Mouse (Mus musculus) layer of hippocampus, postnatal 36 days (tissue): ENCODE results near the gene Ssbp3. TPM values are rescaled to one million over a fixed set of nuclear protein-coding genes. Genes with fewer than 3 reads are reported as not detected.

Source experiments
- DNase-seq, 2 experiments: peaks; one replicate each; pipeline ENCODE4 v3.0.0; 2022
- total RNA-seq, 2 experiments: library from RNA; stranded (reverse); gene quantifications; 2 replicates each; pipeline ENCODE4 v1.2.3; 2021

Ssbp3 gene
- total RNA-seq, 2 experiments from 2014 or later, result 144 to 163 TPM

GRCm38 (mm10) chr4:107012005-107012478 is 101.5 kb downstream of the Ssbp3 start:
- no peak for DNase-seq

- DNase-seq, result no peak
Measured at GRCm38 (mm10) chr4:107012574-107012973, 102.1 kb downstream of the Ssbp3 start.

- no peak for DNase-seq
Measured at GRCm38 (mm10) chr4:107013119-107013816, 102.8 kb downstream of the Ssbp3 start.

GRCm38 (mm10) chr4:107013817-107014260 is 103.3 kb downstream of the Ssbp3 start:
- DNase-seq, result no peak

- no peak for DNase-seq
Measured at GRCm38 (mm10) chr4:107015971-107016511, 105.5 kb downstream of the Ssbp3 start.

GRCm38 (mm10) chr4:107017257-107017656 is 106.8 kb downstream of the Ssbp3 start:
- no peak for DNase-seq

GRCm38 (mm10) chr4:107018521-107018920 is 108.0 kb downstream of the Ssbp3 start:
- no peak for DNase-seq

- peak; percentile 38 to 62 for DNase-seq
Measured at GRCm38 (mm10) chr4:107019027-107019426, 108.5 kb downstream of the Ssbp3 start.

GRCm38 (mm10) chr4:107020287-107021000 is 109.9 kb downstream of the Ssbp3 start:
- no peak for DNase-seq

GRCm38 (mm10) chr4:107021464-107021863 is 111.0 kb downstream of the Ssbp3 start:
- DNase-seq, result no peak

- DNase-seq, result no peak
Measured at GRCm38 (mm10) chr4:107024899-107025298, 114.4 kb downstream of the Ssbp3 start.

- DNase-seq, result no peak
Measured at GRCm38 (mm10) chr4:107025369-107025768, 114.9 kb downstream of the Ssbp3 start.

- DNase-seq, result no peak
Measured at GRCm38 (mm10) chr4:107026451-107026850, 116.0 kb downstream of the Ssbp3 start.

GRCm38 (mm10) chr4:107035689-107036088 is 125.2 kb downstream of the Ssbp3 start:
- no peak for DNase-seq

GRCm38 (mm10) chr4:107036985-107037384 is 126.5 kb downstream of the Ssbp3 start:
- no peak for DNase-seq

- DNase-seq, result no peak
Measured at GRCm38 (mm10) chr4:107038303-107038702, 127.8 kb downstream of the Ssbp3 start.

GRCm38 (mm10) chr4:107039270-107039669 is 128.8 kb downstream of the Ssbp3 start:
- DNase-seq, result no peak

GRCm38 (mm10) chr4:107042304-107042703 is 131.8 kb downstream of the Ssbp3 start:
- DNase-seq, result no peak

- no peak for DNase-seq
Measured at GRCm38 (mm10) chr4:107045188-107045587, 134.7 kb downstream of the Ssbp3 start.

- DNase-seq, result no peak
Measured at GRCm38 (mm10) chr4:107047806-107048205, 137.3 kb downstream of the Ssbp3 start.

- DNase-seq, result peak; percentile 42 to 48
Measured at GRCm38 (mm10) chr4:107048568-107049162, 138.2 kb downstream of the Ssbp3 start.

GRCm38 (mm10) chr4:107051889-107052288 is 141.4 kb downstream of the Ssbp3 start:
- DNase-seq, result no peak

GRCm38 (mm10) chr4:107052962-107053553 is 142.6 kb downstream of the Ssbp3 start:
- no peak for DNase-seq
